Mouse (Mus musculus) MEL (cell line): Measurements from ENCODE around the gene Marc2. TPM values are rescaled to one million over a fixed set of nuclear protein-coding genes. Genes with fewer than 3 reads are reported as not detected.

Experiments used
- DNase-seq: peaks from one replicate; pipeline ENCODE4 v3.0.0; 2011; ENCODE audit warnings: low read depth, low spot score
- H3K27ac ChIP-seq: 2 replicates; pipeline ENCODE4 v1.5.1; 2012; ENCODE audit warnings: low read depth, mild to moderate bottlenecking, control low read depth, low read length, moderate library complexity; ENCODE audit not compliant: control insufficient read depth
- H3K27me3 ChIP-seq, 2 experiments: fragments of 150-350 bp in 1 of 2; sonication (generic) in 1 of 2; 2 replicates each; pipeline ENCODE4 v1.6.1; 2012; ENCODE audit warnings: low read length in 2 of 2, mild to moderate bottlenecking in 2 of 2, improper control_type of control experiment in 1 of 2, moderate library complexity in 1 of 2; ENCODE audit not compliant: insufficient read depth in 2 of 2, control insufficient read depth in 1 of 2
- H3K36me3 ChIP-seq, 2 experiments: 2 replicates each; pipeline ENCODE4 v1.6.1; 2012 to 2014; ENCODE audit warnings: low read length in 2 of 2, improper control_type of control experiment in 1 of 2, inconsistent platforms in 1 of 2, mild to moderate bottlenecking in 1 of 2; ENCODE audit not compliant: insufficient read depth in 2 of 2, control insufficient read depth in 1 of 2
- H3K4me1 ChIP-seq, 2 experiments: fragments of 150-350 bp in 1 of 2; sonication (generic) in 1 of 2; 2 replicates each; pipeline ENCODE4 v1.6.1; 2012; ENCODE audit warnings: low read length in 2 of 2, improper control_type of control experiment in 1 of 2, mild to moderate bottlenecking in 1 of 2; ENCODE audit not compliant: insufficient read depth in 2 of 2, control insufficient read depth in 1 of 2
- H3K4me3 ChIP-seq, 2 experiments: fragments of 150-350 bp in 1 of 2; sonication (generic) in 1 of 2; 2 replicates each; pipeline ENCODE4 v1.5.1; 2012; ENCODE audit warnings: low read depth in 2 of 2, low read length in 2 of 2, mild to moderate bottlenecking in 2 of 2, moderate library complexity in 2 of 2, control low read depth in 1 of 2, improper control_type of control experiment in 1 of 2; ENCODE audit not compliant: control insufficient read depth in 1 of 2, insufficient read depth in 1 of 2
- H3K79me2 ChIP-seq: 2 replicates; pipeline ENCODE4 v1.6.1; 2012; ENCODE audit warnings: mild to moderate bottlenecking, low read length, moderate library complexity; ENCODE audit not compliant: control insufficient read depth, poor library complexity, insufficient read depth
- H3K9ac ChIP-seq: 2 replicates; pipeline ENCODE4 v1.6.1; 2012; ENCODE audit warnings: low read depth, mild to moderate bottlenecking, control low read depth, low read length, moderate library complexity; ENCODE audit not compliant: control insufficient read depth, poor library complexity, severe bottlenecking
- H3K9me3 ChIP-seq: fragments of 150-350 bp; sonication (generic); replicated peaks from 2 replicates; pipeline ENCODE4 v1.6.1; 2012; ENCODE audit warnings: mild to moderate bottlenecking, low read length, improper control_type of control experiment, moderate library complexity; ENCODE audit not compliant: insufficient read depth
- BHLHE40 ChIP-seq: IDR thresholded peaks from 2 replicates; pipeline ENCODE4 v1.6.1; 2012; ENCODE audit warnings: low read depth, mild to moderate bottlenecking, inconsistent platforms, low read length, improper control_type of control experiment, borderline replicate concordance
- CHD1 ChIP-seq: IDR thresholded peaks from 2 replicates; pipeline ENCODE4 v1.6.1; 2012; ENCODE audit warnings: low read depth, mild to moderate bottlenecking, inconsistent platforms, low read length, improper control_type of control experiment
- CHD2 ChIP-seq: IDR thresholded peaks from 2 replicates; pipeline ENCODE4 v1.6.1; 2011; ENCODE audit warnings: low read length, improper control_type of control experiment
- CTCF ChIP-seq, 3 experiments: IDR thresholded peaks in 2 of 3; conservative IDR thresholded peaks in 1 of 3; 2 replicates each; pipeline ENCODE4 v1.5.1; 2011 to 2012; ENCODE audit warnings: low read length in 3 of 3, low read depth in 2 of 3, mild to moderate bottlenecking in 2 of 3, improper control_type of control experiment in 1 of 3, inconsistent platforms in 1 of 3, mixed read lengths in 1 of 3, moderate library complexity in 1 of 3; ENCODE audit not compliant: control insufficient read depth in 1 of 3, insufficient read depth in 1 of 3, poor library complexity in 1 of 3, severe bottlenecking in 1 of 3
- E2F4 ChIP-seq: IDR thresholded peaks from 2 replicates; pipeline ENCODE4 v1.6.1; 2011; ENCODE audit warnings: low read depth, low read length, improper control_type of control experiment, borderline replicate concordance
- ELF1 ChIP-seq: IDR thresholded peaks from 2 replicates; pipeline ENCODE4 v1.6.1; 2014; ENCODE audit warnings: low read depth, mild to moderate bottlenecking, inconsistent platforms, low read length, improper control_type of control experiment, moderate library complexity
- GABPA ChIP-seq: IDR thresholded peaks from 2 replicates; pipeline ENCODE4 v1.6.1; 2012; ENCODE audit warnings: low read depth, mild to moderate bottlenecking, inconsistent platforms, low read length, improper control_type of control experiment, moderate library complexity
- GATA1 ChIP-seq: IDR thresholded peaks from 2 replicates; pipeline ENCODE4 v1.6.1; 2011; ENCODE audit warnings: low read depth, low read length, improper control_type of control experiment
- HCFC1 ChIP-seq: IDR thresholded peaks from 2 replicates; pipeline ENCODE4 v1.6.1; 2012; ENCODE audit warnings: low read depth, mild to moderate bottlenecking, inconsistent platforms, low read length, improper control_type of control experiment, moderate library complexity
- JUND ChIP-seq: IDR thresholded peaks from 2 replicates; pipeline ENCODE4 v1.6.1; 2011; ENCODE audit warnings: low read depth, mild to moderate bottlenecking, improper control_type of control experiment, low read length
- KAT2A ChIP-seq: conservative IDR thresholded peaks from 2 replicates; pipeline ENCODE4 v1.6.1; 2012; ENCODE audit warnings: low read depth, low read length, improper control_type of control experiment, inconsistent platforms
- MAFK ChIP-seq: IDR thresholded peaks from 2 replicates; pipeline ENCODE4 v1.6.1; 2011; ENCODE audit warnings: low read depth, mild to moderate bottlenecking, low read length, improper control_type of control experiment, borderline replicate concordance
- MAX ChIP-seq: IDR thresholded peaks from 2 replicates; pipeline ENCODE4 v1.6.1; 2011; ENCODE audit warnings: low read length, improper control_type of control experiment
- MAZ ChIP-seq: IDR thresholded peaks from 2 replicates; pipeline ENCODE4 v1.6.1; 2012; ENCODE audit warnings: low read depth, mild to moderate bottlenecking, inconsistent platforms, low read length, improper control_type of control experiment
- MEF2A ChIP-seq: IDR thresholded peaks from 2 replicates; pipeline ENCODE4 v1.6.1; 2014; ENCODE audit warnings: low read depth, mild to moderate bottlenecking, inconsistent platforms, low read length, improper control_type of control experiment; ENCODE audit not compliant: poor library complexity, insufficient replicate concordance, severe bottlenecking; ENCODE audit errors: extremely low read depth
- NELFE ChIP-seq: IDR thresholded peaks from 2 replicates; pipeline ENCODE4 v1.6.1; 2011; ENCODE audit warnings: low read depth, low read length, improper control_type of control experiment
- POLR2A ChIP-seq, 2 experiments: IDR thresholded peaks; 2 replicates each; pipeline ENCODE4 v1.6.1; 2011 to 2012; ENCODE audit warnings: low read length in 2 of 2, mild to moderate bottlenecking in 2 of 2, control low read depth in 1 of 2, improper control_type of control experiment in 1 of 2, low read depth in 1 of 2, moderate library complexity in 1 of 2; ENCODE audit not compliant: control insufficient read depth in 1 of 2, insufficient read depth in 1 of 2, poor library complexity in 1 of 2
- POLR2AphosphoS2 ChIP-seq: IDR thresholded peaks from 2 replicates; pipeline ENCODE4 v1.6.1; 2011; ENCODE audit warnings: low read length, improper control_type of control experiment
- POLR2AphosphoS5 ChIP-seq: IDR thresholded peaks from 2 replicates; pipeline ENCODE4 v1.6.1; 2012; ENCODE audit warnings: low read depth, borderline replicate concordance, mild to moderate bottlenecking, inconsistent platforms, low read length, moderate library complexity, mixed read lengths
- TAL1 ChIP-seq: IDR thresholded peaks from 2 replicates; pipeline ENCODE4 v1.6.1; 2012; ENCODE audit warnings: mild to moderate bottlenecking, inconsistent platforms, low read length, moderate library complexity, mixed read lengths
- TBP ChIP-seq: IDR thresholded peaks from 2 replicates; pipeline ENCODE4 v1.8.0; 2011; ENCODE audit warnings: low read depth, low read length, improper control_type of control experiment
- USF1 ChIP-seq: IDR thresholded peaks from 2 replicates; pipeline ENCODE4 v1.6.1; 2014; ENCODE audit warnings: low read depth, mild to moderate bottlenecking, inconsistent platforms, low read length, improper control_type of control experiment, moderate library complexity
- ZC3H11A ChIP-seq: IDR thresholded peaks from 2 replicates; pipeline ENCODE4 v1.6.1; 2012; ENCODE audit warnings: low read depth, mild to moderate bottlenecking, inconsistent platforms, low read length, improper control_type of control experiment
- ZKSCAN1 ChIP-seq: IDR thresholded peaks from 2 replicates; pipeline ENCODE4 v1.6.1; 2012; ENCODE audit warnings: low read depth, mild to moderate bottlenecking, inconsistent platforms, low read length, improper control_type of control experiment, moderate library complexity
- ZNF384 ChIP-seq: IDR thresholded peaks from 2 replicates; pipeline ENCODE4 v1.6.1; 2012; ENCODE audit warnings: low read depth, mild to moderate bottlenecking, inconsistent platforms, low read length, improper control_type of control experiment
- polyA plus RNA-seq, 2 experiments: library from polyadenylated mRNA; stranded (reverse) in 1 of 2; unstranded in 1 of 2; fragments of >175 nt in 1 of 2; fragments of >200 nt in 1 of 2; gene quantifications; 2 replicates each; pipeline versions ENCODE4 v1.2.1 to v1.2.4; 2012; ENCODE audit warnings: low replicate concordance in 2 of 2, low read depth in 1 of 2; ENCODE audit not compliant: insufficient read length in 2 of 2, insufficient read depth in 1 of 2, missing spikeins in 1 of 2
- total RNA-seq: library from RNA; depleted of rRNA; stranded (reverse); fragments of 300-350 nt; gene quantifications from 2 replicates; pipeline ENCODE4 v1.2.3, GENCODE M21; 2012

Marc2 gene
- total and polyA plus RNA-seq, 3 experiments: 99.4 to 281 TPM; not detected in 1

DNA sequence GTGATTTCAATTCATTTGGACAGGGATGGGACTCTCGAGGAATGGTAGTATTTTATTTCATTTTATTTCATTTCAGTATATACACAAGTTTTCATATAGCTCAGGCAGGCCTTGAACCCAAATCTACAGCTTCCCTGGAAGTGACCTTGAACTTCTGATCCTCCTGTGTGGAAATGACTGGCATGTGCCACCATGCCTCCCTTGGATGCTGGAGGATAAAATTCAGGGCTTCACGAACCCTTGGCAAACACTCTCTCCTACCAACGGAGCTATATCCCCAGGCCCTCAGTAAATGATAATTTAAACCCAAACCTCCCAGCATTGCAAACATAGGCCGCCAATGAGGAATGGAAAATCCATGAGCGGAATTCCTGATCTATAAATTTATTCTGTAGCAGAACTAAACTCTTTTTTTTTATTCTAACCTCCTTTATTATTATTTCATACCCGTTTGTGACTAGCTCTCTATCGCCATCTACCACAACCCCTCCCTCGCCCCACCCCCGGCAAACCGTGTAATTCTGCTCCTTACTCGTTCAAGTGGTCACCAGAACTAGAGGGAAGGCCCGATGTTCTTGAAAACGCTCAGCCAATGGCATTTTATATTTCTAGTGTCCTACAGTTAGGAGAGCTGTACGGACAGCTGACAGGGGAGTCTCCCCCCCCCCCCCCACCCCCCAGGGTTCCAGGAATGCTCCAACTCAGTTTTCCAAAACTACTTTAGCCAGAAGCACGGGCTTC is 1.8 kb downstream of the Marc2 start:
- H3K27me3 ChIP-seq: no peaks in the 10 kb centered on the region
- H3K27ac ChIP-seq: peak overlapping the region; percentile 29
- peak overlapping the region; percentile 84 to 99 for H3K4me3 ChIP-seq
- peaks cover 2 to 9% of the 10 kb centered on the region in 2 experiments; a peak in 3 of 4 replicates for H3K36me3 ChIP-seq
- DNase-seq: peak; percentile 79
- H3K4me1 ChIP-seq: peaks cover 10 to 11% of the 10 kb centered on the region in 2 experiments; a peak in 3 of 4 replicates
- TF ChIP-seq POLR2A (IDR thresholded peaks at IDR 0.05; ENCODE audit: control insufficient read depth in 1 of 2, insufficient read depth in 1 of 2, low read depth in 1 of 2, low read length in 2 of 2, poor library complexity in 1 of 2) (no peak), POLR2AphosphoS2 (no peak), E2F4 (no peak), CHD2 (no peak), ZKSCAN1 (no peak), CHD1 (no peak), JUND (no peak), ZNF384 (0 out of 2 replicates have a peak, but pooled peaks have one; percentile 28), KAT2A (no peak), NELFE (no peak), MAZ (peak; percentile 56; the same call in 1 of the 2 replicates), GATA1 (no peak), MEF2A (no peak), ELF1 (no peak), TBP (no peak), MAX (no peak), USF1 (no peak), BHLHE40 (no peak), MAFK (no peak), HCFC1 (no peak), ZC3H11A (no peak), GABPA (no peak), CTCF (IDR thresholded peaks at IDR 0.05 in 2 of 3, conservative IDR thresholded peaks at IDR 0.05 in 1 of 3; ENCODE audit: control insufficient read depth in 1 of 3, insufficient read depth in 1 of 3, low read depth in 2 of 3, low read length in 3 of 3, poor library complexity in 1 of 3, severe bottlenecking in 1 of 3) (peak in 2 of 3 experiments; percentile 13 to 16; a peak in 2 of 6 replicates), POLR2AphosphoS5 (no peak), TAL1 (no peak)
- peak overlapping the region; percentile 80 for H3K9ac ChIP-seq
- H3K79me2 ChIP-seq: peaks cover 23% of the 10 kb centered on the region
- H3K9me3 ChIP-seq: no peaks in the 10 kb centered on the region
